Mouse (Mus musculus): ENCODE data around the gene Mcm3ap. TPM values are rescaled to one million over a fixed set of nuclear protein-coding genes. Genes with fewer than 3 reads are reported as not detected.

The Mcm3ap gene
- polyA plus RNA-seq, 1 experiment = 16.6 TPM

- under 1% methylated on average over 78 of the region's 78 CpGs for WGBS
- TF ChIP-seq POLR2A (IDR thresholded peaks at IDR 0.05; ENCODE audit: low read depth, low read length) (0 out of 2 replicates have a peak, but pooled peaks have one; percentile 13), CTCF (IDR thresholded peaks at IDR 0.05; ENCODE audit: extremely low read depth, insufficient read depth, insufficient read length, insufficient replicate concordance) (peak; percentile 50; the same call in 1 of the 2 replicates)
- H3K27ac ChIP-seq (ENCODE audit: insufficient read depth, low read length) = peak within 1 kb of the TSS; percentile 95
- H3K4me1 ChIP-seq (ENCODE audit: control insufficient read depth, insufficient read depth, insufficient read length) = no peaks in the 10 kb centered on the region; the same call in 1 of the 2 replicates
- peak within 1 kb of the TSS; percentile 91 for H3K4me3 ChIP-seq (ENCODE audit: extremely low read depth, insufficient read depth, insufficient read length)
- H3K27me3 ChIP-seq (ENCODE audit: control insufficient read depth, insufficient read depth, low read length) = no peaks in the 10 kb centered on the region
- peak; percentile 92 to 93 for DNase-seq (ENCODE audit: low read depth in 1 of 2, low spot score in 2 of 2)
- peaks cover 4% of the 10 kb centered on the region; the same call in 1 of the 2 replicates for H3K36me3 ChIP-seq (ENCODE audit: control insufficient read depth, insufficient read depth, low read length)
Measured at GRCm38 (mm10) chr10:76442178-76443088, 26.3 kb upstream of the Mcm3ap start, which contains the start of gene Pcnt. Gene Pcnt, minus strand, starts transcription at chr10:76442786.

- Histone ChIP-seq H3K4me3 (ENCODE audit: extremely low read depth, insufficient read depth, insufficient read length) (no peak overlapping the region), H3K4me1 (ENCODE audit: control insufficient read depth, insufficient read depth, insufficient read length) (no peaks in the 10 kb centered on the region; the same call in 1 of the 2 replicates), H3K27ac (ENCODE audit: insufficient read depth, low read length) (no peak overlapping the region), H3K36me3 (ENCODE audit: control insufficient read depth, insufficient read depth, low read length) (no peaks in the 10 kb centered on the region), H3K27me3 (ENCODE audit: control insufficient read depth, insufficient read depth, low read length) (no peaks in the 10 kb centered on the region)
- TF ChIP-seq POLR2A (IDR thresholded peaks at IDR 0.05; ENCODE audit: low read depth, low read length) (no peak), CTCF (IDR thresholded peaks at IDR 0.05; ENCODE audit: extremely low read depth, insufficient read depth, insufficient read length, insufficient replicate concordance) (no peak)
- WGBS = 34% methylated on average over 4 of the region's 4 CpGs
- no peak for DNase-seq (ENCODE audit: low read depth in 1 of 2, low spot score in 2 of 2)
Measured at GRCm38 (mm10) chr10:76445996-76446681, 22.6 kb upstream of the Mcm3ap start.

- WGBS = 86% methylated on average over 15 of the region's 15 CpGs
- no peaks in the 10 kb centered on the region for H3K36me3 ChIP-seq (ENCODE audit: control insufficient read depth, insufficient read depth, low read length)
- H3K27me3 ChIP-seq (ENCODE audit: control insufficient read depth, insufficient read depth, low read length) = 0 out of 2 replicates have a peak, but pooled peaks cover under 1% of the 10 kb centered on the region
- DNase-seq (ENCODE audit: low read depth in 1 of 2, low spot score in 2 of 2) = no peak
- H3K4me1 ChIP-seq (ENCODE audit: control insufficient read depth, insufficient read depth, insufficient read length) = no peaks in the 10 kb centered on the region
- no peak for TF ChIP-seq CTCF (IDR thresholded peaks at IDR 0.05; ENCODE audit: extremely low read depth, insufficient read depth, insufficient read length, insufficient replicate concordance)
- TF ChIP-seq POLR2A (IDR thresholded peaks at IDR 0.05; ENCODE audit: low read depth, low read length) = no peak
- 0 out of 2 replicates have a peak overlapping the region, but pooled peaks have one; percentile 28 for H3K27ac ChIP-seq (ENCODE audit: insufficient read depth, low read length)
- no peak overlapping the region for H3K4me3 ChIP-seq (ENCODE audit: extremely low read depth, insufficient read depth, insufficient read length)
Measured at GRCm38 (mm10) chr10:76447406-76448229, 21.1 kb upstream of the Mcm3ap start.

GRCm38 (mm10) chr10:76448851-76449250 lies 19.9 kb upstream of the Mcm3ap start, which contains the start of gene 2610028H24Rik:
Gene 2610028H24Rik, plus strand, starts transcription at chr10:76449081.
- Histone ChIP-seq H3K36me3 (ENCODE audit: control insufficient read depth, insufficient read depth, low read length) (no peaks in the 10 kb centered on the region), H3K27me3 (ENCODE audit: control insufficient read depth, insufficient read depth, low read length) (0 out of 2 replicates have a peak, but pooled peaks cover 2% of the 10 kb centered on the region), H3K27ac (ENCODE audit: insufficient read depth, low read length) (no peak within 1 kb of the TSS), H3K4me1 (ENCODE audit: control insufficient read depth, insufficient read depth, insufficient read length) (no peaks in the 10 kb centered on the region), H3K4me3 (ENCODE audit: extremely low read depth, insufficient read depth, insufficient read length) (no peak within 1 kb of the TSS)
- no peak for DNase-seq (ENCODE audit: low read depth in 1 of 2, low spot score in 2 of 2)
- no peak for TF ChIP-seq CTCF (IDR thresholded peaks at IDR 0.05; ENCODE audit: extremely low read depth, insufficient read depth, insufficient read length, insufficient replicate concordance)
- no peak for TF ChIP-seq POLR2A (IDR thresholded peaks at IDR 0.05; ENCODE audit: low read depth, low read length)
- 82% methylated on average over 5 of the region's 5 CpGs for WGBS

- TF ChIP-seq CTCF (IDR thresholded peaks at IDR 0.05; ENCODE audit: extremely low read depth, insufficient read depth, insufficient read length, insufficient replicate concordance) (peak; percentile 48; the same call in 1 of the 2 replicates), POLR2A (IDR thresholded peaks at IDR 0.05; ENCODE audit: low read depth, low read length) (no peak)
- DNase-seq (ENCODE audit: low read depth in 1 of 2, low spot score in 2 of 2) = peak; percentile 3 to 27
- Histone ChIP-seq H3K36me3 (ENCODE audit: control insufficient read depth, insufficient read depth, low read length) (no peaks in the 10 kb centered on the region), H3K27ac (ENCODE audit: insufficient read depth, low read length) (no peak overlapping the region), H3K4me1 (ENCODE audit: control insufficient read depth, insufficient read depth, insufficient read length) (no peaks in the 10 kb centered on the region), H3K4me3 (ENCODE audit: extremely low read depth, insufficient read depth, insufficient read length) (no peak overlapping the region), H3K27me3 (ENCODE audit: control insufficient read depth, insufficient read depth, low read length) (0 out of 2 replicates have a peak, but pooled peaks cover 2% of the 10 kb centered on the region)
- WGBS = 51% methylated on average over 5 of the region's 5 CpGs
Measured at GRCm38 (mm10) chr10:76455289-76455688, 13.4 kb upstream of the Mcm3ap start.

- H3K27ac ChIP-seq (ENCODE audit: insufficient read depth, low read length) = no peak overlapping the region
- H3K36me3 ChIP-seq (ENCODE audit: control insufficient read depth, insufficient read depth, low read length) = 0 out of 2 replicates have a peak, but pooled peaks cover 3% of the 10 kb centered on the region
- no peak overlapping the region for H3K4me3 ChIP-seq (ENCODE audit: extremely low read depth, insufficient read depth, insufficient read length)
- no peak for TF ChIP-seq POLR2A (IDR thresholded peaks at IDR 0.05; ENCODE audit: low read depth, low read length)
- no peak for TF ChIP-seq CTCF (IDR thresholded peaks at IDR 0.05; ENCODE audit: extremely low read depth, insufficient read depth, insufficient read length, insufficient replicate concordance)
- no peaks in the 10 kb centered on the region for H3K27me3 ChIP-seq (ENCODE audit: control insufficient read depth, insufficient read depth, low read length)
- H3K4me1 ChIP-seq (ENCODE audit: control insufficient read depth, insufficient read depth, insufficient read length) = no peaks in the 10 kb centered on the region
- WGBS = 95% methylated on average over 1 of the region's 1 CpGs
- no peak for DNase-seq (ENCODE audit: low read depth in 1 of 2, low spot score in 2 of 2)
Measured at GRCm38 (mm10) chr10:76461255-76461654, 7.5 kb upstream of the Mcm3ap start.

Measured in spleen, adult 2 months (tissue).